Mouse (Mus musculus) limb, embryonic 11.5 days (tissue): ENCODE measurements around the gene Pus10. TPM values are rescaled to one million over a fixed set of nuclear protein-coding genes. Genes with fewer than 3 reads are reported as not detected.

Experiments
- ATAC-seq: fragments of 200-750 bp; cut with Nextera tagmentation; 2 replicates; pipeline ENCODE4 v1.8.0; 2017; ENCODE audit warnings: low read depth; ENCODE audit not compliant: insufficient number of reproducible peaks, low FRiP score, low TSS enrichment
- DNase-seq: peaks from one replicate; pipeline ENCODE4 v3.0.0-alpha.2; 2015; ENCODE audit warnings: low spot score
- H3K27ac ChIP-seq: fragments of 300-500 bp; sonication (generic); replicated peaks from 2 replicates; pipeline ENCODE4 v1.5.1; 2014; ENCODE audit warnings: low read depth, mild to moderate bottlenecking, low read length
- H3K27me3 ChIP-seq: fragments of 300-500 bp; sonication (generic); 2 replicates; pipeline ENCODE4 v1.6.1; 2014; ENCODE audit warnings: mild to moderate bottlenecking, low read length, mixed read lengths; ENCODE audit not compliant: control insufficient read depth, insufficient read depth
- H3K36me3 ChIP-seq: fragments of 300-500 bp; sonication (generic); 2 replicates; pipeline ENCODE4 v1.6.1; 2014; ENCODE audit warnings: mild to moderate bottlenecking, low read length, moderate library complexity, mixed read lengths; ENCODE audit not compliant: control insufficient read depth, insufficient read depth
- H3K4me1 ChIP-seq: fragments of 300-500 bp; sonication (generic); 2 replicates; pipeline ENCODE4 v1.6.1; 2014; ENCODE audit warnings: low read length, mixed read lengths; ENCODE audit not compliant: control insufficient read depth, insufficient read depth
- H3K4me2 ChIP-seq: fragments of 300-500 bp; sonication (generic); 2 replicates; pipeline ENCODE4 v1.6.1; 2014; ENCODE audit warnings: low read depth, mild to moderate bottlenecking, moderate library complexity; ENCODE audit not compliant: severe bottlenecking
- H3K4me3 ChIP-seq: fragments of 300-500 bp; sonication (generic); 2 replicates; pipeline ENCODE4 v1.5.1; 2014; ENCODE audit warnings: low read depth, low read length
- H3K9ac ChIP-seq: fragments of 300-500 bp; sonication (generic); 2 replicates; pipeline ENCODE4 v1.6.1; 2014; ENCODE audit warnings: mild to moderate bottlenecking, low read length
- H3K9me3 ChIP-seq: fragments of 300-500 bp; sonication (generic); 2 replicates; pipeline ENCODE4 v1.6.1; 2016; ENCODE audit warnings: low read length; ENCODE audit not compliant: control insufficient read depth
- WGBS: fragments of 180-500 bp; shearing (Covaris S2); extraction: QIAGEN DNeasy Blood & Tissue Kit; methylation state at CpG from one replicate; pipeline ENCODE4 v1.1.7; 2014; 5-methylcytosine and 5-hydroxymethylcytosine counted together
- polyA plus RNA-seq: library from polyadenylated mRNA; unstranded; fragments of >200 nt; fragmentation: Nextera tagmentation; extraction: Ambion mirVana; gene quantifications from 2 replicates; pipeline ENCODE4 v1.2.1, GENCODE M21; 2014

Gene Pus10
- polyA plus RNA-seq, 1 experiment from 2014 or later: 34.0 TPM

DNA sequence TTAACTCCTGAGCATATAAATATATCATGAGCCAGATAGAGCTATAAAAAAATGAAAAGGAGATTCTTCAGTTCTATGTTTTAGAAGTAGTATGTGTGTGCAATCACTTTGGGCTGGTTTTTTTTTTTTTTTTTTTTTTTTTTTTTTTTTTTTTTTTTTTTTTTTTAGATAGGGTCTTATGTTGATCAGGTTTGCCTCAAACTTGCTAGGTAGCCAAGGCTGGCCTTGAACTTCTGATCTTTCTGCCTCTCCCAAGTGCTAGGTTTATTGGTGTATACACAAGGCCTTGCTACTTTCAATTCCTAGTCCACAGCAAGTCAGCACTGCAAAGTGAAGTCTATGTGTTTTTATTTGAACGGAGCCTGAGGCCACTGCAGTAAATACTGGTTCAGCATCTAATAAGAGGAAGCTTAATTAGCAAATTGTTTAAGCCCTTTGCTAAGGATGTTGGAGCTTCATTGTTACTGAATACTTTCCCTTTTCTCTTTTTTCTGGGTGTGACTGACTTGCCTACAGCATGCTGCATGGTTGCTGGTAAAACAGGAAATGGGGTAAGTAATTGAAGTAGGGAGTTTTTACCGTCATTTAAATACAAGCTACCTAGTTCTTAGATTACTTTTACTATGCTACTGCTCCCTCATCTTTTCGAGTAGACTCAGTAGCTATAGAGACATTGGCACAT is 34.1 kb downstream of the Pus10 start:
- 68% methylated on average over 3 of the region's 3 CpGs for WGBS
- ATAC-seq (no peak), DNase-seq (no peak)

DNA sequence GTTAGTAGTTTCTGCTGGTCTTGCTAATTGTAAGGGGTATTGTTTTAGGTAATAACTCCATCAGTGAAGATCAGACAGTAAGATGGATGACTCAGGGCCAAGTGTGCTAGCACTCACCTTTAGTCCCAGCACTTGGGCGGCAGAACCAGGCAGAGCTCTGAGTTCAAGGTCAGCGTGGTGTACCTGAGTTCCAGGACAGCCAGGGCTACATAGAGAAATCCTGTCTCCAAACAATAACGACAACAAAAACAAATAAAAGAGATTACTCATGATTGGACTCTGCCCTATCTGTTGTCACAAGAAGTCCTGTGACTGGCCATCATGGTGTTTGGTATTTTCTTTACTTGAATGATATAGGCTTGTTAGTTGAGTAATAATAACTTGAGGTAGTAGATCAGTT is 36.4 kb downstream of the Pus10 start:
- Histone ChIP-seq H3K9ac (no peak overlapping the region), H3K4me3 (no peak overlapping the region), H3K36me3 (no peaks in the 10 kb centered on the region), H3K4me2 (no peak overlapping the region), H3K27me3 (no peaks in the 10 kb centered on the region), H3K27ac (no peak overlapping the region), H3K4me1 (no peaks in the 10 kb centered on the region), H3K9me3 (no peaks in the 10 kb centered on the region)
- DNase-seq: no peak
- 89% methylated on average over 3 of the region's 3 CpGs for WGBS
- ATAC-seq: no peak

More for the DNA sequence above, 34.1 kb downstream of the Pus10 start:
- no peak overlapping the region for H3K4me2 ChIP-seq
- no peak overlapping the region for H3K9ac ChIP-seq
- H3K27me3 ChIP-seq: no peaks in the 10 kb centered on the region
- H3K9me3 ChIP-seq: no peaks in the 10 kb centered on the region
- no peaks in the 10 kb centered on the region for H3K36me3 ChIP-seq
- no peaks in the 10 kb centered on the region for H3K4me1 ChIP-seq
- H3K27ac ChIP-seq: no peak overlapping the region
- H3K4me3 ChIP-seq: no peak overlapping the region

DNA sequence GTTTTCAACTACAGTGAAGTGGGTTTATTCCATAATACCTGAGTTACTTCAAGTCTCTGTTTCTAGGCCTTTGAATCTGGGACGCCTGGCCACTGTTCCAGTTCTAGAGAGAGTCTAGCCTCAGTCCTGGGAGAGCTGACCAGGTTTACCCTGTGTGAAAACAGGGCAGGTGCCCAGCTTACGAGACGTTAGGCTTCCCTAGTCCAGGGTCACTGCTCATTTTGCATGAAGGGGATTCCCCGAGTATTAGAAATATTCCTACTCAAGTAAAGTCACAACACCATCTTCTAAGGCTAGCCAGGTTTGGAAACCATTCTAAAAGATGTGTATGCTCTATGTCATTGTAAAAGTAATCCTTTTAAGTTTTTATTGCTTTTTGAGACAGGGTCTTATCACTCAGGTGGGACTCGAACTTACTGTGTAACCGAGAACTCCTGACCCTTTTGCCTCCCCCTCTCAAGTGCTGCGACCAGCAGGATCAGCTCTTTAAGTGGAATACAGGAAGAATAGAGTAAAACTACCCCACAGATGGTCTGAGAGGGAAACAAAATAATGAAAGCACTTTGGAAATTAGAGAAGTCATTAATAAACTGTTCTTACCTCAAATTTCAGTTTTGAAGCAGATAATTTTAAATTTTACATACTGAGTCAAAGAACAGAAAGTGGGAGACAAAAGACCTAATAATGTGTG is 39.3 kb downstream of the Pus10 start:
- H3K9me3 ChIP-seq: no peaks in the 10 kb centered on the region
- ATAC-seq (no peak), DNase-seq (no peak)
- 87% methylated on average over 7 of the region's 7 CpGs for WGBS
- H3K9ac ChIP-seq: no peak overlapping the region
- H3K4me1 ChIP-seq: no peaks in the 10 kb centered on the region
- no peak overlapping the region for H3K27ac ChIP-seq
- no peaks in the 10 kb centered on the region for H3K27me3 ChIP-seq
- no peak overlapping the region for H3K4me2 ChIP-seq
- peaks cover 4% of the 10 kb centered on the region for H3K36me3 ChIP-seq
- H3K4me3 ChIP-seq: no peak overlapping the region

DNA sequence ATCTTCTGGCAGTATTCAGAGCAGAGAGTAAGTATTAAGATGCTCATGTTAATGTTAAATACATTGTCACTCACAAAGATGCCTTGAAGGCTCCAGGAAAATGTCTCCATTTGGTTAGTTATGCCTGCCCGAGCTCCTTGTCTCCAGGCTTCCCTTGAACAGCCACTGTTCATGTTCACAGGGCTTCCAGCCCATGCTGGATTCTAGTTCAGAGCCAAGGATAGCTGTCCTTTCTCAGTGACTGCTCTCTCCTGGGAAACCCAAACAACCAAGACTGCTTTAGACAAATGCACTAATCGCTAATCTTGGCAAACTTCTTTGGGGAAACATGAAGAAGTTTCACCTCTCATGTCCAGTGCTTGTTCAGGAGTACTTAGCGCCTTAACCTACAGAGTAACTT is 46.8 kb downstream of the Pus10 start:
- WGBS: 90% methylated on average over 3 of the region's 3 CpGs
- no peaks in the 10 kb centered on the region for H3K27me3 ChIP-seq
- H3K9ac ChIP-seq: no peak overlapping the region
- H3K4me1 ChIP-seq: no peaks in the 10 kb centered on the region
- H3K9me3 ChIP-seq: no peaks in the 10 kb centered on the region
- H3K4me3 ChIP-seq: no peak overlapping the region
- no peak overlapping the region for H3K4me2 ChIP-seq
- no peak overlapping the region for H3K27ac ChIP-seq
- DNase-seq (no peak), ATAC-seq (no peak)
- H3K36me3 ChIP-seq: peaks cover 12% of the 10 kb centered on the region

DNA sequence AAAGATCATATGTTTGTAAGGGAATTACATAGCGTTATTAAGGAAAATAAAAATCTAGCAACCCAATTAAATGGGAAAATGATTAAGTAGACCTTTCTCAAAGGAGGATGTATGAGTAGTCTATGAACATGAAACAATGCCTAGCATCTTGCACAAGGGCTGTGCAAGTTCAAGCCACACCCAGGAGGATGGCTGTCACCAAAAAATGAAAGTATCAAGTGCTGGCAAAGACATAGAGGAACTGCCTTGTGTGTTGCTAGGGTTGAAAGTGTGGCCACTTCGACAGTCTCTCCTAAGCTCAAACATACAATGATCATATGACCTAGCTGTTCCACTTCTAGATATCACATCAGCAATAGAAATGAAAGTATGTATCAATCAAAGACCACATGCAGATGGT is 53.4 kb downstream of the Pus10 start:
- H3K36me3 ChIP-seq: peaks cover 7% of the 10 kb centered on the region; the same call in 1 of the 2 replicates
- H3K4me1 ChIP-seq: no peaks in the 10 kb centered on the region
- no peak overlapping the region for H3K4me2 ChIP-seq
- 96% methylated on average over 2 of the region's 2 CpGs for WGBS
- no peak overlapping the region for H3K4me3 ChIP-seq
- DNase-seq (no peak), ATAC-seq (no peak)
- H3K27ac ChIP-seq: no peak overlapping the region
- no peaks in the 10 kb centered on the region for H3K9me3 ChIP-seq
- no peaks in the 10 kb centered on the region for H3K27me3 ChIP-seq
- no peak overlapping the region for H3K9ac ChIP-seq

DNA sequence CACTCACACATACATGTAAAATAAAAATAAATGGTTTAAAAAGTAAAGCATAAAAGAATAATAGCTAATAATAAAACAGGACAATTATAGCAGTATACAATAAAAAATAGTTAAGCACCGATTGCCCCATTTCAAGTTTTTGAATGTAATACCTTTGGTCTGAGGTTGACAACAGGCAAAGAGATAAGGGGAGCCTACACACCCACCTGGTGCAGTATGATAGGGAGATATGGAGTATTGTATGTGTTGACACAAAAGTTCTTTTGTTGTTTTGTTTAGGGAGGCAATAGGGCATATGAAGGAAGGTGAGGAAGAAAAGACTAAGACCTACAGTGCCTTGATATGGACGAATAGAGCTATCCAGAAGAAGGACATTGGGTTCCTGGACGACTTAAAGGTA is 54.4 kb downstream of the Pus10 start:
- H3K27ac ChIP-seq: no peak overlapping the region
- ATAC-seq (no peak), DNase-seq (no peak)
- H3K36me3 ChIP-seq: peaks cover 7% of the 10 kb centered on the region; the same call in 1 of the 2 replicates
- H3K4me1 ChIP-seq: no peaks in the 10 kb centered on the region
- H3K9ac ChIP-seq: no peak overlapping the region
- no peaks in the 10 kb centered on the region for H3K27me3 ChIP-seq
- no peak overlapping the region for H3K4me2 ChIP-seq
- no peaks in the 10 kb centered on the region for H3K9me3 ChIP-seq
- WGBS: 86% methylated on average over 3 of the region's 3 CpGs
- H3K4me3 ChIP-seq: no peak overlapping the region

DNA sequence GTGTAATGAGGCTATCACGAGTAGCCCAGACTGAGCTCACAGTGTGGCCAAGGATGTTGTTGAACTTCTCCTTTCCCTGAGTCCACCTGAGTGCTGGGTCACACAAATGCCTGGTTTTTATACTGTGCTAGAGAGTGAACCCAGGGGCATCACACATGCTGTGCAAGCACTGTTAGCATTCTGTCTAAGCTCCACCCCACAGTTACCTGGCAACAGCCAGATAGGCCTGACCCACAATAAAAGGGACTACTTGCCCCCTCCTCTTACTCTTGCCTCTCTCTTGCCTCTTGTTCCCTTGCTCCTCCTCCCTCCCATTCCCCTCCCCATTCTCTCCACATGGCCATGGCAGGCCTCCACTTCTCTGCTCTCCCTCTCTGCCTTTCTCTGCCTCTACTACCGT is 56.9 kb downstream of the Pus10 start:
- Histone ChIP-seq H3K9me3 (no peaks in the 10 kb centered on the region), H3K9ac (no peak overlapping the region), H3K36me3 (peaks cover 7% of the 10 kb centered on the region; the same call in 1 of the 2 replicates), H3K4me2 (no peak overlapping the region), H3K4me1 (no peaks in the 10 kb centered on the region), H3K4me3 (no peak overlapping the region), H3K27ac (no peak overlapping the region), H3K27me3 (no peaks in the 10 kb centered on the region)
- no peak for ATAC-seq
- DNase-seq: no peak
- WGBS: 55% methylated on average over 2 of the region's 2 CpGs

DNA sequence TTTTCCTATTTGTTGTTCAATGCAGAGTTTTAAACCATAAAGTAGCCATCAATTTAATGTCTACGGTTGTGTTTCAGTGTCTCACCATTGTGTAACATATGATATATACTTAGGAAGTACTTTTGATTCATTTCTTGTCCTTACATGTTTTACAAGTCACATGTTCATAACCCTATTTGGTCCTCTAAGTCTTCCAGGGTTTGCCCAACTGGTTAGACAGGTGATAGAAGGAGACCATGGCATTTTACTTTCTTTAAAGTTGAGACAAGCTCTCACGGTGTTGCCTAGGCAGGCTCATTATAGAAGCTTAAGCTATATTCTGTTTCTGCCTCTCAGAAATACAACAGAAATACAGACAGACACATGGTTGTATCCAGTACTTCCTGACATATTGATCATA is 60.4 kb downstream of the Pus10 start:
- no peak for DNase-seq
- H3K4me1 ChIP-seq: no peaks in the 10 kb centered on the region
- no peaks in the 10 kb centered on the region for H3K27me3 ChIP-seq
- no peak overlapping the region for H3K4me2 ChIP-seq
- H3K9me3 ChIP-seq: no peaks in the 10 kb centered on the region
- H3K36me3 ChIP-seq: peaks cover 2% of the 10 kb centered on the region; the same call in 1 of the 2 replicates
- no peak overlapping the region for H3K4me3 ChIP-seq
- H3K9ac ChIP-seq: no peak overlapping the region
- H3K27ac ChIP-seq: no peak overlapping the region
- ATAC-seq: no peak
- WGBS: 84% methylated on average over 2 of the region's 2 CpGs
